Mouse (Mus musculus): Measurements from ENCODE around the gene Crispld2.

- TF ChIP-seq POLR2A (IDR thresholded peaks at IDR 0.05; ENCODE audit: borderline replicate concordance, extremely low read depth, insufficient read depth, insufficient read length, poor library complexity, severe bottlenecking) (no peak), CTCF (IDR thresholded peaks at IDR 0.05; ENCODE audit: borderline replicate concordance, extremely low read depth, insufficient read depth, insufficient read length) (no peak)
Observed at GRCm38 (mm10) chr8:120039313-120039919, 47.2 kb downstream of the Crispld2 start.
